Mouse (Mus musculus) midbrain, embryonic 11.5 days (tissue): ENCODE data around the gene Capn13. TPM values are rescaled to one million over a fixed set of nuclear protein-coding genes. Genes with fewer than 3 reads are reported as not detected.
"Not testable (repeated sequence)": the region's sequence is repeated elsewhere in the genome, so short reads cannot be mapped to it uniquely, and the experiment has no call there.

Experiments
- ATAC-seq: fragments of 200-750 bp; cut with Nextera tagmentation; 2 replicates; pipeline ENCODE4 v1.8.0; 2017; ENCODE audit warnings: moderate TSS enrichment, moderate library complexity; ENCODE audit not compliant: low FRiP score
- DNase-seq: peaks from one replicate; pipeline ENCODE4 v3.0.0; 2015; ENCODE audit warnings: low spot score; ENCODE audit errors: missing footprints
- H3K27ac ChIP-seq: fragments of 300-500 bp; sonication (generic); 2 replicates; pipeline ENCODE4 v1.5.1; 2014; ENCODE audit warnings: low read depth, low read length
- H3K27me3 ChIP-seq: fragments of 300-500 bp; sonication (generic); 2 replicates; pipeline ENCODE4 v1.6.1; 2014; ENCODE audit warnings: mild to moderate bottlenecking, low read length, moderate library complexity, mixed read lengths; ENCODE audit not compliant: control insufficient read depth, insufficient read depth
- H3K36me3 ChIP-seq: fragments of 300-500 bp; sonication (generic); 2 replicates; pipeline ENCODE4 v1.6.1; 2014; ENCODE audit warnings: mild to moderate bottlenecking, low read length, moderate library complexity, mixed read lengths; ENCODE audit not compliant: control insufficient read depth, insufficient read depth
- H3K4me1 ChIP-seq: fragments of 300-500 bp; sonication (generic); 2 replicates; pipeline ENCODE4 v1.6.1; 2014; ENCODE audit warnings: low read length; ENCODE audit not compliant: control insufficient read depth, insufficient read depth
- H3K4me2 ChIP-seq: fragments of 300-500 bp; sonication (generic); 2 replicates; pipeline ENCODE4 v1.6.1; 2014; ENCODE audit warnings: mild to moderate bottlenecking, moderate library complexity
- H3K4me3 ChIP-seq: fragments of 300-500 bp; sonication (generic); 2 replicates; pipeline ENCODE4 v1.5.1; 2014; ENCODE audit warnings: low read depth, low read length
- H3K9ac ChIP-seq: fragments of 300-500 bp; sonication (generic); 2 replicates; pipeline ENCODE4 v1.6.1; 2014; ENCODE audit warnings: low read length
- H3K9me3 ChIP-seq: fragments of 300-500 bp; sonication (generic); 2 replicates; pipeline ENCODE4 v1.6.1; 2016; ENCODE audit warnings: low read length; ENCODE audit not compliant: control insufficient read depth
- WGBS: fragments of 180-500 bp; shearing (Covaris S2); extraction: QIAGEN DNeasy Blood & Tissue Kit; methylation state at CpG from one replicate; pipeline ENCODE4 v1.1.7; 2014; 5-methylcytosine and 5-hydroxymethylcytosine counted together
- polyA plus RNA-seq: library from polyadenylated mRNA; unstranded; fragments of >200 nt; fragmentation: Nextera tagmentation; extraction: Ambion mirVana; gene quantifications from 2 replicates; pipeline ENCODE4 v1.2.1, GENCODE M21; 2014

Capn13 gene
- polyA plus RNA-seq, 1 experiment from 2014 or later: not detected

DNA sequence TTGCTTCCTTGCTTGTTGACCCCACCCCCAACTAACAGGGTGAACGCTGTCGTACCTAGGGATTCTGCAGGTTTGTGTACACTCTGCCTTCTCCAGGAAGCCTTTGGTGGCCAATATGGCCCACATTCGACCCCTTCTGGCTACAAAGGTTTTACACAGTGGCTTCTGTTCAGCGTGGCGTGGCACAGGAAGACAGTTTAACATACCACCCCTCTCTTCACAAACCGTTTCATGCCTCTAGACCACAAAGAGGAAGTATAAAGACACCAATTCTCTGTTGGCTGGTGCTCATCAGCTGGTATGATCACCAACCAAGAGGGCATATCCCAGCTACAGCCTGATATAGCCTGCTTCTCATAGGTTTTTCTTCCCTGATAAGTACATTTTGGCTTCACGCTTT is 126.9 kb downstream of the Capn13 start:
- 81% methylated on average over 7 of the region's 7 CpGs for WGBS
- Histone ChIP-seq H3K36me3 (no peaks in the 10 kb centered on the region), H3K27ac (no peak overlapping the region), H3K9me3 (no peaks in the 10 kb centered on the region), H3K4me2 (no peak overlapping the region), H3K4me1 (no peaks in the 10 kb centered on the region), H3K27me3 (no peaks in the 10 kb centered on the region), H3K9ac (no peak overlapping the region), H3K4me3 (no peak overlapping the region)
- DNase-seq: peak; percentile 26
- ATAC-seq: no peak

DNA sequence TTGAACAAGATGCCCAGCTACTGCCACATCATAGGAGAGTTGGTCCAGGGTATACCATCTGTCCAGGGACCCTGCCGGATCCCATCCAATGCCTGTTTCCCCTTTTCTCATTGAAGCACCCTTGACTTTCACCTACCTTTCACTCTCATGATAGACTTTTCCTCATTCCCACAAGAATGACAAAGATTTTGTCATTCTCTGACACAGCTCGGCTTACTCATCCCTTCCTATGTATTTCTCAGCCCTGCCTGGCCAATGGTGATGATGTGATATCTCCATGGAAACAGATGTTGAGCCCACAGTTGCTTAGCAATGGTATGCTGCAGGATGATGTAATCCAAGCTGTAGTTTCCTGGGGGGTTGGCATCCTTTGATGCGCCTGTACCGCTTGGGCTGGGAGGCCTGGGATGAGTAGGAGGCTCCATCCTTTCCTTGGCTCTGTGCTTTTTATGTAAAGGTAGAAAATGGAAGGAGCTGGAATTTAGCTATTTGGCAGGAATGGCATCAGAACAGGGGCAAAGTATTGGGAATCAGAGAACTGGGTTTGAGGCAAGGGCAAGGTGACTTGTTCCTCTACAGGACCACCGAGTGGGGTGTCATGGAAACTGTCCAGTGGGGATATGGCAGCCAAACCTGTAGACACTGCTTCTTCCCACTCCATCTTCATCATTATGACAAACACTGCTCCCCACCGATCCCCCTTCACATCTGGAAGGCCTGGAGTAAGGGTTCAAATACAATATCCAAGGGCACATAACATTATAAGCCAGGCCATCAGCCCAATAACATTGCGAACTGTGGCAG is 128.7 kb downstream of the Capn13 start:
- no peak overlapping the region for H3K4me3 ChIP-seq
- no peaks in the 10 kb centered on the region for H3K9me3 ChIP-seq
- no peak overlapping the region for H3K4me2 ChIP-seq
- 85% methylated on average over 7 of the region's 7 CpGs for WGBS
- ATAC-seq (0 out of 2 replicates have a peak, but pooled peaks have one; percentile 16), DNase-seq (no peak)
- no peak overlapping the region for H3K9ac ChIP-seq
- H3K36me3 ChIP-seq: no peaks in the 10 kb centered on the region
- H3K27me3 ChIP-seq: no peaks in the 10 kb centered on the region
- H3K27ac ChIP-seq: no peak overlapping the region
- H3K4me1 ChIP-seq: no peaks in the 10 kb centered on the region

DNA sequence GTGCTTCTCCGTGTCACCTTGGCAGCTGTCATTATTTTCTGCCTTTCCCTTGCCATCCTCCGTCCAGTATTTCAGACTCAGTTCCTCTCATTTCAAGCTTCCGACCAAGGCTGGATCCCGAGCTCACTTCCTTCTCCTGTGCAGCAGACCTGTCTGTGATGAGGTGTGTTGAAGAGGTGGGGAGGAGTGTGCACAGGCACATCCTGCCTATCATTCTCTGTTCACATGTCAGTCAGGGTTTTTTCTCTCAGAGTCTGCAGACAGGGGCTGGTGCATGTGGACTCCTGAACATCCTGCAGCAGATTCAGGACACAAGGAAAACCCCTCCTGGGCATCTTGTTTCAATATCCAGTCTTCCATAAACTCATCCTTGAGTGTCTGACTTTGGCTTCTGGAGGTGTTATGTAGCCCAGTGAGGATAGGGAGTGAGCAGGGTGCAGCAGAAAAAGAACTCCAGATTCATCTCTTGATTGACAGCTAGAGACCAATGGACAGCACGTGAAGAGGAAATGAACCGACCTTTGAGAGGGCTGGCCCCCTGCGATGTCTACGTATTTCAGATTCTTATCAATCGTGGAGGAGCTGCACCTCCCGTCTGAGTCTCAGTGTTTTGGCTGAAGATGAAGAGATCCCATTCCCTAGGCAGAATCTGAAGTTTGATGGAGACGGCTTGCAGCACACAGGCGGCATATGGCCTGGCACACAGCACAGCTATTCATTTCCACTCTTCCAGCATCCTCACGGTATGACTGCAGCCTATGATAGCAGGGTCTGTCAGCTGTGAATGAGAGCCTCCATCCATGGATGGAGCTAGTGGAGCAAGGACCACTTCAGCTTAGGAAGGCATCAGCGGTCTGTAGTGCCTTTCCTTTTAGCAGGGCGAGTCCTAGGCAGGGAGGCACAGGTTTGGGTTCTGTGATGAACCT is 129.5 kb downstream of the Capn13 start:
- WGBS: 82% methylated on average over 15 of the region's 15 CpGs
- no peak for ATAC-seq
- H3K27me3 ChIP-seq: no peaks in the 10 kb centered on the region
- no peaks in the 10 kb centered on the region for H3K9me3 ChIP-seq
- DNase-seq: no peak
- H3K36me3 ChIP-seq: no peaks in the 10 kb centered on the region
- no peaks in the 10 kb centered on the region for H3K4me1 ChIP-seq
- H3K4me2 ChIP-seq: no peak overlapping the region
- no peak overlapping the region for H3K4me3 ChIP-seq
- H3K27ac ChIP-seq: no peak overlapping the region
- H3K9ac ChIP-seq: no peak overlapping the region

DNA sequence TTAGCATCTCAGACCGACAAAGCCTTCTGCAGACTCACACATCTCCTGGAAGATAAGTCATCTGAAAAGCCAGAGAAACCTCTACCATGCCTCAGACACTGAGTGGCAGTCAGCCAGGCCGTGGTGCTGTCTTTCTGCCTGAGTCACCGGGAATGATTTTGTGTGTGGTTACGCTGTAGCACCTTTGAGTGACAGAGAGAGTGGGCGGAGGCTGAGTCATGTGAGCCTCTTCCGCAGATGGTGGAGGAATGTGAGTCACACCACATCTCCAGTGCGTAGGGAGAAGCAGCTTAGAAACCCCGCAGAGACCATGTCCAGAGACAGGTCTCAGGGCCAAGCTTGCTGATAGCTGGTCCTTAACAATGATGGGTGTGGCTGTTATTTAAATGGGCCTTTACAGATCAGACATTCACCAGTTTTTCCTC is 137.6 kb downstream of the Capn13 start:
- DNase-seq: no peak
- no peaks in the 10 kb centered on the region for H3K36me3 ChIP-seq
- H3K4me1 ChIP-seq: no peaks in the 10 kb centered on the region
- no peak overlapping the region for H3K9ac ChIP-seq
- ATAC-seq: no peak
- H3K9me3 ChIP-seq: no peaks in the 10 kb centered on the region
- no peak overlapping the region for H3K27ac ChIP-seq
- H3K4me3 ChIP-seq: no peak overlapping the region
- no peaks in the 10 kb centered on the region for H3K27me3 ChIP-seq
- H3K4me2 ChIP-seq: no peak overlapping the region
- WGBS: 89% methylated on average over 8 of the region's 8 CpGs

DNA sequence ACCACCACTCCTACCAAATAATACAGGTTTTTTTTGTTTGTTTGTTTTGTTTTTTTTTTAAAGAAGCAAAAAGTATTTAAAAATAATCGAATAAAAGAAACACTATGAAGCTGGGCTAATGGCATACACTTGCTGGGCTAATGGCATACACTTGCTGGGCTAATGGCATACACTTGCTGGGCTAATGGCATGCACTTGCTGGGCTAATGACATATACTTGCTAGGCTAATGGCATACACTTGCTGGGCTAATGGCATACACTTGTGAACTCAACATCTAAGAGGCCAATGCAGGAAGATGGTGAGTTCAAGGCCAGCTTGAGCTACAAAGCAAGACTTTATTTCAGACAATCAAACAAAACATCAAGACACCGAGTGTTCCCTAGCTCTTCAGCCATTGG is 138.1 kb downstream of the Capn13 start:
- DNase-seq: no peak
- H3K4me3 ChIP-seq: no peak overlapping the region
- no peaks in the 10 kb centered on the region for H3K4me1 ChIP-seq
- 88% methylated on average over 2 of the region's 2 CpGs for WGBS
- no peak for ATAC-seq
- H3K9ac ChIP-seq: no peak overlapping the region
- H3K27me3 ChIP-seq: no peaks in the 10 kb centered on the region
- no peak overlapping the region for H3K27ac ChIP-seq
- no peak overlapping the region for H3K4me2 ChIP-seq
- H3K36me3 ChIP-seq: no peaks in the 10 kb centered on the region
- H3K9me3 ChIP-seq: no peaks in the 10 kb centered on the region

GRCm38 (mm10) chr17:73259258-73259657 is 141.4 kb downstream of the Capn13 start:
- not testable (repeated sequence) for H3K36me3 ChIP-seq, H3K4me1 ChIP-seq, H3K27me3 ChIP-seq, H3K4me3 ChIP-seq, H3K9me3 ChIP-seq, H3K4me2 ChIP-seq, H3K27ac ChIP-seq, ATAC-seq, H3K9ac ChIP-seq
- WGBS: 89% methylated on average over 5 of the region's 5 CpGs
- DNase-seq: peak; percentile 10

DNA sequence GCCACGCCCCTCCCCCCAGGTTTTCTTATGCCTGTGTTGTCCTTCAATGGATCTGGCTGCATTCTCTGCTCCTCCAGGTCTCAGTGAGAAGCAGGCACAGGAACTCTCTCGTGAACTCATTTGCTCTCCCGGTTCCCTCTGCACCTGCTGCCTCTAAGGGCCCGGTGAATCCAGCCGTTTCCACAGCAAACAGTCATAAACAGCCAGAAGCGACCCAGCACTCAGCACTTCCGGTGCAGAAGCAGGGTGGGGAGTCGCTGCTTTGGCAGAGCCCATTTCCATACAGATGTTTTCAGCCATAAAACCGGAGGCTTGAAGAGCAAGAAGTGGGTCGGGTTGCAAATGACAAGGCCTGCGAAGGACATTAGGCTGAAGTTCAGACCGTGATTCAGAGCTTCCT is 142.0 kb downstream of the Capn13 start:
- DNase-seq (peak; percentile 39), ATAC-seq (no peak)
- H3K27me3 ChIP-seq: no peaks in the 10 kb centered on the region
- no peak overlapping the region for H3K9ac ChIP-seq
- H3K4me3 ChIP-seq: no peak overlapping the region
- no peaks in the 10 kb centered on the region for H3K9me3 ChIP-seq
- 66% methylated on average over 12 of the region's 12 CpGs for WGBS
- no peaks in the 10 kb centered on the region for H3K4me1 ChIP-seq
- H3K36me3 ChIP-seq: no peaks in the 10 kb centered on the region
- no peak overlapping the region for H3K4me2 ChIP-seq
- H3K27ac ChIP-seq: no peak overlapping the region
